Mouse (Mus musculus) cerebellum, adult 2 months (tissue): ENCODE results near the gene Nos3.

Source experiments
- CTCF ChIP-seq: fragments of 200-500 bp; IDR thresholded peaks from 2 replicates; pipeline ENCODE4 v1.5.1; 2011; ENCODE audit warnings: low read depth, mild to moderate bottlenecking, control low read depth, low read length, moderate library complexity, borderline replicate concordance; ENCODE audit not compliant: insufficient read depth
- POLR2A ChIP-seq: fragments of 200-500 bp; IDR thresholded peaks from 2 replicates; pipeline ENCODE4 v1.6.1; 2011; ENCODE audit warnings: low read length, control low read depth, borderline replicate concordance; ENCODE audit not compliant: insufficient read depth

DNA sequence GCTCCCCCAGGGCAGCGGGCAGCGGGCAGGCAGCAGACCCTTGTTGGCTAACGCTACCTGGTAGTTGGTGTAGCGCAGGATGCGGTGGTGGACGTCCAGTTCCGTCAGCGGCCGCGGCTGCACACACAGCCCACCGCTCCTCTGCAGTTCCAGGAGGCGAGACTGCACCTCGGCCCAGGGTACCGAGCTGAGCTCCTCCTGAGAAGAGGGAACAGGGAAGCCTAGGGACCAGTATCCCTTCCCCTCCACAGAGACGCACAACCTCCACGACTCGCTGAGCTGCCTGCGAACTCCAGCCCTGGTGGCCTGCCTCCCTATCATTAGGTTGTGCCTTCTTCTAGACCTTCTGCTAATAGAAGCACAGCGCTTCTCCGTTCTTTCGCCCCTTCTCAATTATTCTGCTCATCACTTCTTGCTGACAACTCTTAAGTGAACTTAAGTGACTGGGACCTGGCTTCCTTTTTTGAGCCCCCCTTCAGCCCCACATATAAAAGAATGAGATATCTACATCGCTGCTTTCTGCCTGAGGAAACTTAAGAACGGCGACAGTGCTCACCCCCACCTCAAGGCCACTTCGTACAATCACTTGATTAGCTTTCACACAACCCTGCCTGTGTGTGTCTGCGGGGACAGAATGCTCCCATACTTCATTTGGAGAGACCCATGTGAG, 23.8 kb downstream of the Nos3 start:
- TF ChIP-seq POLR2A, result no peak
- no peak for TF ChIP-seq CTCF
